Mouse (Mus musculus) heart, embryonic 13.5 days (tissue): Measurements from ENCODE around the gene Cept1. TPM values are rescaled to one million over a fixed set of nuclear protein-coding genes. Genes with fewer than 3 reads are reported as not detected.
A peak's percentile ranks its signal among the peaks of the same experiment; 100 is the strongest.

Experiments used
- ATAC-seq: fragments of 200-750 bp; cut with Nextera tagmentation; 2 replicates; pipeline ENCODE4 v1.8.0; 2017; ENCODE audit warnings: moderate TSS enrichment; ENCODE audit not compliant: insufficient number of reproducible peaks, low FRiP score, low TSS enrichment; ENCODE audit errors: extremely low read depth
- H3K27ac ChIP-seq: fragments of 300-500 bp; sonication (generic); replicated peaks from 2 replicates; pipeline ENCODE4 v1.5.1; 2015; ENCODE audit warnings: moderate library complexity, mild to moderate bottlenecking, inconsistent platforms
- H3K27me3 ChIP-seq: fragments of 300-500 bp; sonication (generic); replicated peaks from 2 replicates; pipeline ENCODE4 v1.6.1; 2015; ENCODE audit warnings: mild to moderate bottlenecking, inconsistent platforms
- H3K36me3 ChIP-seq: fragments of 300-500 bp; sonication (generic); 2 replicates; pipeline ENCODE4 v1.6.1; 2015; ENCODE audit warnings: mild to moderate bottlenecking, inconsistent platforms
- H3K4me1 ChIP-seq: fragments of 300-500 bp; sonication (generic); 2 replicates; pipeline ENCODE4 v1.6.1; 2015; ENCODE audit warnings: inconsistent platforms
- H3K4me2 ChIP-seq: fragments of 300-500 bp; sonication (generic); 2 replicates; pipeline ENCODE4 v1.6.1; 2015; ENCODE audit warnings: inconsistent platforms, mild to moderate bottlenecking, moderate library complexity
- H3K4me3 ChIP-seq: fragments of 300-500 bp; sonication (generic); 2 replicates; pipeline ENCODE4 v1.5.1; 2015; ENCODE audit warnings: moderate library complexity, mild to moderate bottlenecking, inconsistent platforms
- H3K9ac ChIP-seq: fragments of 300-500 bp; sonication (generic); 2 replicates; pipeline ENCODE4 v1.6.1; 2015; ENCODE audit warnings: inconsistent platforms, mild to moderate bottlenecking, moderate library complexity
- H3K9me3 ChIP-seq: fragments of 300-500 bp; sonication (generic); 2 replicates; pipeline ENCODE4 v1.6.1; 2016; ENCODE audit warnings: inconsistent platforms
- WGBS: fragments of 180-500 bp; shearing (Covaris S2); methylation state at CpG from one replicate; pipeline ENCODE4 v1.1.7; 2015; ENCODE audit warnings: mixed read lengths; 5-methylcytosine and 5-hydroxymethylcytosine counted together
- polyA plus RNA-seq: library from polyadenylated mRNA; unstranded; fragments of >200 nt; fragmentation: Nextera tagmentation; extraction: Ambion mirVana; gene quantifications from 2 replicates; pipeline ENCODE4 v1.2.1, GENCODE M21; 2015

Cept1 gene
- polyA plus RNA-seq, 1 experiment from 2014 or later: 26.5 TPM

DNA sequence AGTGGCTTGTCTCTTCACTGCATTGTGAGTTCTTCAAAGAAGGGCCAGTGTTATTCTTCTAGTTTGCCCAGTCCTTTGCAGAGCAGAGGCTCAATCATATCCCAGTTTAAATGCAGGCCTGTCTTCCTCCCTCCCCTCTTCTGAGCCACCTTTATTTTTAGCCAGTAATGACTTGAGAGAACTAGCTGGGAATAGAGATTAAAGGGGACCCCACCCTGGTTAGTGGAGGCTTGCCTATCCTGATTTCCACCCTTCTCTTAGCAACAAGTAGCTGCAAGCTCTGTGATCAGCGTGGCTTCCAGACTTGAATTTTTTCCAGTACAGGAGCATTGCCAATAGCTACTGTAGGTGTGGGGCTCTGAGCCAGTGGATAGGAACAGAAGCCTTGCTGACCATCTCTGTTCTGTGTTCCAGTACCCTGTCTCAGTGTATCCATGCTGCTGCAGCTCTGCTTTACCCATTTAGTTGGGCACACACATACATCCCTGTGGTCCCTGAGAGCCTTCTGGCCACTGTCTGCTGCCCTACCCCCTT lies 53.1 kb downstream of the Cept1 start:
- Histone ChIP-seq H3K9ac (no peak overlapping the region), H3K27ac (peak overlapping the region; percentile 65), H3K9me3 (no peaks in the 10 kb centered on the region), H3K27me3 (no peaks in the 10 kb centered on the region), H3K4me2 (no peak overlapping the region), H3K4me3 (no peak overlapping the region), H3K4me1 (peaks cover 47% of the 10 kb centered on the region), H3K36me3 (peaks cover 2% of the 10 kb centered on the region; the same call in 1 of the 2 replicates)
- no peak for ATAC-seq
- WGBS: 42% methylated on average over 1 of the region's 1 CpGs

DNA sequence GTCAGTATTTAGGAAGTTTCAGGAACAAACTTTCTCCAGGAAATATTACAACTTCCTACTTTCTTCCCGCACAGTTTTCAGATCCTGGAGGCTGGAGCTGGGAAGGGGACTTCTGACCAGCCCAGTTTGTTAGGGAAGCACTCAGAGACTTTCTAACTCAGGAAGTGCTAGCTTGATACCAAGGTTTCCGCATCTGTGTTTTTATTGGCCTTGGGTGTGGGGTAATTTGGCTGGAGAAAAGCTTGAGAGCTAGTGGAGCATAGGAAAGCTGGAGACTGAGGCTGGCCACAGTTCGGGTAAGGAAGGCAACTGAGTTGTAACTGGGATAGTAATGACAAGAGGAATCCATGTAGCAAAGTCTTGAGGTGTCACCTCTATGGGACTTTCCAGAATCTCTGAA lies 53.7 kb downstream of the Cept1 start:
- no peaks in the 10 kb centered on the region for H3K9me3 ChIP-seq
- no peak overlapping the region for H3K4me3 ChIP-seq
- H3K27ac ChIP-seq: peak overlapping the region; percentile 65
- H3K36me3 ChIP-seq: no peaks in the 10 kb centered on the region; the same call in 1 of the 2 replicates
- H3K27me3 ChIP-seq: no peaks in the 10 kb centered on the region
- peaks cover 47% of the 10 kb centered on the region for H3K4me1 ChIP-seq
- ATAC-seq: no peak
- H3K4me2 ChIP-seq: no peak overlapping the region
- no peak overlapping the region for H3K9ac ChIP-seq
- 51% methylated on average over 3 of the region's 3 CpGs for WGBS

DNA sequence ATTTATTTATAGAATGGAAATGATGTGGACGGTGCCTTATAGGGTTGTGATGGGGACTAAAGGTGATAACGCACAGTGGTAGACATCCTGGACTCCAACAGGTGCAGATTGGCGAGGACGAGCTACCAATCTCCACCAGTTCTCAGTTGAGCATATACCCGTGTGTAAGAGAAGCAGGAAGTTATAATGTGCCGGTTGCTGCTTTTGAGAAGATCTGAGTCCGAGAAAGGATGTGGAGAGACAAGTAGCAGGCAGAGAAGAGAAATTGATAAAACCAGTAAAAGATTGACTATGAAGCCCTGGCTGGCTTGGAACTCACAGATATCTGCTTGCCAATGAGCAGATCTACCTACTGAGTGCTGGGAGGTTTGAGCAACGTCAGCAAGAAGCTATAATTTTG lies 54.4 kb downstream of the Cept1 start:
- H3K4me3 ChIP-seq: no peak overlapping the region
- no peak for ATAC-seq
- H3K4me1 ChIP-seq: peaks cover 47% of the 10 kb centered on the region
- WGBS: 71% methylated on average over 8 of the region's 8 CpGs
- H3K9me3 ChIP-seq: no peaks in the 10 kb centered on the region
- H3K9ac ChIP-seq: no peak overlapping the region
- H3K4me2 ChIP-seq: no peak overlapping the region
- peak overlapping the region; percentile 65 for H3K27ac ChIP-seq
- H3K36me3 ChIP-seq: no peaks in the 10 kb centered on the region
- no peaks in the 10 kb centered on the region for H3K27me3 ChIP-seq

DNA sequence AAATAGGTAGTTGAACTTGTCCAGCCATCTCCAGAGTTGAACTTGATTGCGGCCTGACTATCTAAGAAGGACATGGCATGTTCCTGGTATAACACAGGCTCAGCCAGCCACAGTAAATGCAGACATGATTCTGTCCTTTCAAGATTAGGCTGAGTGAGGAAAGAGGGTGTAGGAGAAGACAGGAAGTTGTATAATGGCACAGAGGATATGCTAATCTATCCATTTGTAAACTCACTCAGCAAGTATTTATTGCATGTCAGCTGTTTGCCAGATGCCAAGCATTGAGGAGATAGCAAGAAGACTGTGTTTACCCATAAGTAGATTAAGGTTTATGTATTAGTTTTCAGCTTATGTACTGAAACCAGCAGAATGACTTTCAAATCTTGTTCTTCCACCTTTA lies 54.9 kb downstream of the Cept1 start:
- Histone ChIP-seq H3K36me3 (no peaks in the 10 kb centered on the region), H3K27me3 (no peaks in the 10 kb centered on the region), H3K4me1 (peaks cover 47% of the 10 kb centered on the region), H3K9me3 (no peaks in the 10 kb centered on the region), H3K9ac (no peak overlapping the region), H3K4me3 (no peak overlapping the region), H3K4me2 (no peak overlapping the region), H3K27ac (no peak overlapping the region)
- 61% methylated on average over 1 of the region's 1 CpGs for WGBS
- ATAC-seq: no peak

- H3K9me3 ChIP-seq: no peaks in the 10 kb centered on the region
- no peaks in the 10 kb centered on the region for H3K36me3 ChIP-seq
- H3K4me3 ChIP-seq: no peak overlapping the region
- H3K27me3 ChIP-seq: no peaks in the 10 kb centered on the region
- peaks cover 27% of the 10 kb centered on the region for H3K4me1 ChIP-seq
- no peak overlapping the region for H3K4me2 ChIP-seq
- ATAC-seq: no peak
- no peak overlapping the region for H3K9ac ChIP-seq
- no peak overlapping the region for H3K27ac ChIP-seq
- 77% methylated on average over 4 of the region's 4 CpGs for WGBS
These were observed 57.4 kb downstream of the Cept1 start for GRCm38 (mm10) chr3:106490239-106490638.

- Histone ChIP-seq H3K9ac (no peak overlapping the region), H3K4me2 (no peak overlapping the region), H3K4me1 (peaks cover 16% of the 10 kb centered on the region), H3K9me3 (no peaks in the 10 kb centered on the region), H3K36me3 (no peaks in the 10 kb centered on the region), H3K27me3 (no peaks in the 10 kb centered on the region), H3K27ac (no peak overlapping the region), H3K4me3 (no peak overlapping the region)
- 84% methylated on average over 2 of the region's 2 CpGs for WGBS
- ATAC-seq: no peak
These were observed 60.1 kb downstream of the Cept1 start for GRCm38 (mm10) chr3:106487551-106487950.

GRCm38 (mm10) chr3:106485810-106486209 lies 61.8 kb downstream of the Cept1 start:
- Histone ChIP-seq H3K27me3 (no peaks in the 10 kb centered on the region), H3K4me2 (no peak overlapping the region), H3K9ac (no peak overlapping the region), H3K36me3 (no peaks in the 10 kb centered on the region), H3K4me3 (no peak overlapping the region), H3K27ac (no peak overlapping the region), H3K4me1 (peaks cover 11% of the 10 kb centered on the region), H3K9me3 (no peaks in the 10 kb centered on the region)
- no peak for ATAC-seq
- WGBS: 60% methylated on average over 5 of the region's 5 CpGs

DNA sequence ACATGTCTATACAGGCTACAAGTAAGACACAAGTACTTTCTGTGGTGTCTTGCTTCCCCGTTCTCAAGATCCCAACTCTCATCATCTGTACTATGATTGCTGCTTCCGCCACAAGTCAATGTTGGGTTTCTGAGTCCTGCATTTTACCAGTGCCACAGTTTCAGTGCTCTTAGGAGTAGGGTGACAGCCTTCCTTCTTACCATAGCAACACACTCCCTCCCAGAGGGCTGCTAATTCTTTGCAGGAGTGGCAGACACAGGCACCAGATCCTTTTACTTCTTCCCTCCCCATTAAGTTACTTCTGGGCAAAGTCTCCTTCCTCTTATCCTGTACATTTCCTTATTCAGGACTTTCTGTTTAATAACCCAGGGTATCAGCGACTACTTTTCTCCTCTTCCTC lies 62.7 kb downstream of the Cept1 start:
- no peak overlapping the region for H3K9ac ChIP-seq
- H3K4me3 ChIP-seq: no peak overlapping the region
- H3K36me3 ChIP-seq: no peaks in the 10 kb centered on the region
- no peak for ATAC-seq
- no peak overlapping the region for H3K27ac ChIP-seq
- no peaks in the 10 kb centered on the region for H3K9me3 ChIP-seq
- 87% methylated on average over 3 of the region's 3 CpGs for WGBS
- no peak overlapping the region for H3K4me2 ChIP-seq
- peaks cover 11% of the 10 kb centered on the region for H3K4me1 ChIP-seq
- H3K27me3 ChIP-seq: no peaks in the 10 kb centered on the region

GRCm38 (mm10) chr3:106483796-106484405 lies 63.7 kb downstream of the Cept1 start:
- ATAC-seq: no peak
- Histone ChIP-seq H3K9ac (no peak overlapping the region), H3K9me3 (no peaks in the 10 kb centered on the region), H3K27ac (no peak overlapping the region), H3K4me1 (peaks cover 11% of the 10 kb centered on the region), H3K27me3 (no peaks in the 10 kb centered on the region), H3K4me2 (no peak overlapping the region), H3K4me3 (no peak overlapping the region), H3K36me3 (no peaks in the 10 kb centered on the region)
- WGBS: 65% methylated on average over 4 of the region's 4 CpGs

DNA sequence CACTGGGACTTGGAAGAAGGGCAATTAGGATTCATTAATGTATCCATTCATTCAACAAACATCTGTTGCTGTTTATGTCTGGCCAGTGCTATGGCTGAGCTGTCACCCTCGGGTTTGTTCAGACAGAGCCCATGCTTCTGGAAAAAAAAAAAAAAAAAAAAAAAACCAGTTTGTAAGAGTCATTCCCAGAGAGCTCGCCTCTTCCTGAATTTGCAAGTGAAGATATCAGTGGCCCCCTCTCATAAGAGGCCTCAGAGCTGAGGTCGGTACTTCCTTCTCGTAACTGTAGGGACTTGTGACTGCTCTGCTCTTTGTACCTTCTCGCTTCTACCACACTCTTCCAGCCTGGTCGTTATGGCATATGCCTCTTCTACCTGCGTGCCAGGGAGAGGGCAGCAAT lies 64.3 kb downstream of the Cept1 start:
- no peak overlapping the region for H3K27ac ChIP-seq
- ATAC-seq: no peak
- peak overlapping the region; percentile 96; the same call in 1 of the 2 replicates for H3K4me2 ChIP-seq
- no peaks in the 10 kb centered on the region for H3K27me3 ChIP-seq
- 46% methylated on average over 7 of the region's 7 CpGs for WGBS
- peaks cover 11% of the 10 kb centered on the region for H3K4me1 ChIP-seq
- H3K9ac ChIP-seq: no peak overlapping the region
- peak overlapping the region; percentile 70; the same call in 1 of the 2 replicates for H3K4me3 ChIP-seq
- no peaks in the 10 kb centered on the region for H3K36me3 ChIP-seq
- no peaks in the 10 kb centered on the region for H3K9me3 ChIP-seq

- H3K4me1 ChIP-seq: peaks cover 11% of the 10 kb centered on the region
- 1% methylated on average over 44 of the region's 44 CpGs for WGBS
- H3K36me3 ChIP-seq: no peaks in the 10 kb centered on the region
- H3K9me3 ChIP-seq: no peaks in the 10 kb centered on the region
- H3K4me2 ChIP-seq: peak within 1 kb of the TSS; percentile 96
- H3K9ac ChIP-seq: peak within 1 kb of the TSS; percentile 77
- peak; percentile 42; the same call in 1 of the 2 replicates for ATAC-seq
- H3K27me3 ChIP-seq: no peaks in the 10 kb centered on the region
- no peak within 1 kb of the TSS for H3K27ac ChIP-seq
- H3K4me3 ChIP-seq: peak within 1 kb of the TSS; percentile 70
These were observed 65.1 kb downstream of the Cept1 start, which contains the start of gene Dennd2d for GRCm38 (mm10) chr3:106482281-106483081. TSS of gene Dennd2d (plus strand) at chr3:106482405.
